Comparison of ENCODE assay signal across 35 mouse cellular contexts in genomic region chr10:119437319-119437718, GRCm38 (mm10).
"Had no signal": no experiment of that assay in that cellular context is flagged by ENCODE, and none has a peak within 500 bp of the region (broad histone marks: within the 10 kb centered on the region; RNA-seq: fewer than 3 reads in every experiment).

No protein-coding gene starts in this region.

- H3K27me3 ChIP-seq: heart, embryonic 12.5 days; heart, embryonic 13.5 days; heart, embryonic 15.5 days; hindbrain, embryonic 12.5 days; hindbrain, embryonic 13.5 days; hindbrain, embryonic 15.5 days; intestine, embryonic 15.5 days; kidney, embryonic 15.5 days had no signal

- ATAC-seq: hindbrain, embryonic 16.5 days; hindbrain, postnatal 0 days; inflammation-experienced regulatory T-cells, adult 6 months; intestine, embryonic 15.5 days; intestine, embryonic 16.5 days; intestine, postnatal 0 days had no signal

- H3K4me2 ChIP-seq: heart, embryonic 11.5 days; heart, embryonic 12.5 days; heart, embryonic 13.5 days; heart, embryonic 15.5 days; hindbrain, embryonic 12.5 days; hindbrain, embryonic 13.5 days; hindbrain, embryonic 14.5 days; hindbrain, embryonic 15.5 days; intestine, embryonic 15.5 days; kidney, embryonic 15.5 days had no signal

- H3K9ac ChIP-seq: heart, embryonic 12.5 days; heart, embryonic 13.5 days; heart, embryonic 15.5 days; hindbrain, embryonic 12.5 days; hindbrain, embryonic 13.5 days; hindbrain, embryonic 14.5 days; hindbrain, embryonic 15.5 days; intestine, embryonic 15.5 days; kidney, embryonic 15.5 days had no signal

- H3K4me1 ChIP-seq: heart, embryonic 12.5 days; heart, embryonic 13.5 days; heart, embryonic 15.5 days; hindbrain, embryonic 15.5 days; intestine, embryonic 15.5 days had no signal

- H3K36me3 ChIP-seq: heart, embryonic 10.5 days; heart, embryonic 12.5 days; heart, embryonic 13.5 days; heart, embryonic 15.5 days; hindbrain, embryonic 10.5 days; hindbrain, embryonic 12.5 days; hindbrain, embryonic 13.5 days; hindbrain, embryonic 15.5 days; intestine, embryonic 15.5 days; kidney, embryonic 15.5 days had no signal

- H3K4me3 ChIP-seq: heart, embryonic 10.5 days; heart, embryonic 12.5 days; heart, embryonic 13.5 days; heart, embryonic 15.5 days; hindbrain, embryonic 10.5 days; hindbrain, embryonic 12.5 days; hindbrain, embryonic 13.5 days; hindbrain, embryonic 15.5 days; intestine, embryonic 15.5 days; kidney, embryonic 15.5 days; layer of hippocampus, adult 2 months had no signal

- H3K9me3 ChIP-seq: heart, embryonic 10.5 days; heart, embryonic 12.5 days; heart, embryonic 13.5 days; heart, embryonic 15.5 days; hindbrain, embryonic 10.5 days; hindbrain, embryonic 12.5 days; hindbrain, embryonic 13.5 days; hindbrain, embryonic 15.5 days; intestine, embryonic 15.5 days; kidney, embryonic 15.5 days had no signal

- H3K27ac ChIP-seq: heart, embryonic 10.5 days; heart, embryonic 13.5 days; heart, embryonic 15.5 days; hindbrain, embryonic 10.5 days; hindbrain, embryonic 12.5 days; hindbrain, embryonic 13.5 days; hindbrain, embryonic 14.5 days; hindbrain, embryonic 15.5 days; hindbrain, postnatal 0 days; intestine, embryonic 15.5 days; kidney, embryonic 15.5 days; kidney, postnatal 0 days; layer of hippocampus, adult 2 months had no signal

- DNase-seq: heart, postnatal 10 days; heart, postnatal 14 days; heart, postnatal 36 days; heart, postnatal 4 days; kidney, adult 11 months; kidney, adult 18-20 months; kidney, adult 2 months; kidney, adult 8-10 months; kidney, adult 9 months; kidney, postnatal 10 days; kidney, postnatal 14 days; kidney, postnatal 25 days; kidney, postnatal 36 days; kidney, postnatal 4 days; layer of hippocampus, adult 9-11 months; layer of hippocampus, postnatal 36 days had no signal
